Mouse (Mus musculus): ENCODE data around the gene St8sia1. TPM values are rescaled to one million over a fixed set of nuclear protein-coding genes. Genes with fewer than 3 reads are reported as not detected.
"Not testable (repeated sequence)": the region's sequence is repeated elsewhere in the genome, so short reads cannot be mapped to it uniquely, and the experiment has no call there.

Gene St8sia1
- total RNA-seq, 2 experiments from 2014 or later: 28.4 to 28.6 TPM

- intact Hi-C loops (cut with DNase I); DNase-seq (ENCODE audit: low spot score in 2 of 2): not testable (repeated sequence)
Observed at GRCm38 (mm10) chr6:142985561-142986238, 21.4 kb upstream of the St8sia1 start.

GRCm38 (mm10) chr6:142979665-142980660 lies 15.7 kb upstream of the St8sia1 start:
- intact Hi-C loops (cut with DNase I): no loop called here
- DNase-seq (ENCODE audit: low spot score in 2 of 2): no peak

DNA sequence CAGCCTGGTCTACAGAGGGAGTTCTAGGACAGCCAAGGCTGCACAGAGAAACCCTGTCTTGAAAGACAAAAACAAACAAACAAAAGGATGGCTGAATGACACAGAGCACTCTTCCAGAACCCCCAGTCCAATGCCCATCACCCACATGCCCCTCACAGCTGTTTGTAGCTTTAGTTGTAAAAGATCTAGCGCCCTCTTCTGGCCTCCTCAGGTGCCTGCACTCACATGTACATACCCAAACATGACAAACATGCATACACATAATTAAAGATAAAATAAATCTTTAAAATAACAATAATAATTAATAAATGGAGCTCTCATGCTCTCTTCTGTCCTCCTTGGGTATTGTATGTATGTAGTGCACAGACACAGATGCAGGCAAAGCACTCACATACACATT lies 13.0 kb upstream of the St8sia1 start:
- DNase-seq (ENCODE audit: low spot score in 2 of 2): no peak
- intact Hi-C loops (cut with DNase I): no loop called here

DNA sequence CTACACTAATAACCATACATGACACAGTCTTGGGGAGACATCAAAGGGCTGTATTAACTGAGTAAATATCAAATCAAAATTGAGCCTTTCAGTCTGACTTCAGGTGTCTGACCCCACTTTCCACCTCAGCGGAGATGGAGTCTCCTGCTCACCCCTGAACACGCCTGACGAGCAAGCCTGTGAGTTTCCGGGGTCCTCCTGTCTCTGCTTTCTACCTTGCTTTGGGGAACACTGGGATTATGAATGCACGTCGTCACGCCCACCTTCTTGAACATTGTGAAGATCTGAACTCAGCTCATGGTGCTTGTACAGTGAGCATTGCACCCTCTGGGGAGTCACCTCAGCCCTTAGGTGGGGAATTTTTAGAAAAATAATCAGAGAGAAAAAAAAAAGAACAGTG lies 9.0 kb upstream of the St8sia1 start:
- intact Hi-C loops (cut with DNase I): no loop called here

GRCm38 (mm10) chr6:142972205-142972604 lies 8.0 kb upstream of the St8sia1 start:
- no peak for DNase-seq (ENCODE audit: low spot score in 2 of 2)
- intact Hi-C loops (cut with DNase I): no loop called here

More for the DNA sequence above, 9.0 kb upstream of the St8sia1 start:
- no peak for DNase-seq (ENCODE audit: low spot score in 2 of 2)

DNA sequence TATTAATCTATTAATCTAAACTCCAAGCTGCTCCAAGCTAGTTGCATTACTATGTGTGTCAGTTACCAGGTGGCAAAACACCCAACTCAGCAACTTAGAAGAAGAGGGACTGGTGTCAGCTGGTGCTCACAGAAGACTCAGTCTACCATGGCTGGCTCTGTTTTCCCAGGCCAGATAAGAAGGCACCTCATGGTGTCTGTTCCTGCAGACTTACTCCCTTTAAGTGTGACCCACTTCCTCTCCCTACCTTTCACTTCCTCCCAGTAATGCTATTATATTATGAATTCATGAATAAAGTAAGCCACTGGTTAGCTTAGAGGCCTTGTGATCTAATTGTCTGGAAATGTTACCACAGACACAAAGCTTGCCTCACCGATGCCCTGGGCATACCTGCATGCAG lies 3.2 kb upstream of the St8sia1 start:
- intact Hi-C loops (cut with DNase I): loop anchor here (10.0 kb wide), 1 partner anchor 443 kb away; no protein-coding TSS in a partner anchor
- no peak for DNase-seq (ENCODE audit: low spot score in 2 of 2)

- intact Hi-C loops (cut with DNase I): loop anchor here (1.0 to 10.0 kb wide), 4 partner anchors 37 to 440 kb away; no protein-coding TSS in a partner anchor
- peak; percentile 83 for DNase-seq (ENCODE audit: low spot score in 2 of 2)
Observed at GRCm38 (mm10) chr6:142964531-142965385, 506 bp upstream of the St8sia1 start.

- intact Hi-C loops (cut with DNase I): loop anchor here (1.0 to 10.0 kb wide), 4 partner anchors 36 to 439 kb away; no protein-coding TSS in a partner anchor
- peak in 1 of 2 experiments; percentile 26 for DNase-seq (ENCODE audit: low spot score in 2 of 2)
Observed at GRCm38 (mm10) chr6:142963480-142964075, 674 bp downstream of the St8sia1 start.

- DNase-seq (ENCODE audit: low spot score in 2 of 2): no peak
Observed at GRCm38 (mm10) chr6:142962881-142963280, 1.4 kb downstream of the St8sia1 start.

GRCm38 (mm10) chr6:142962476-142962875 lies 1.8 kb downstream of the St8sia1 start:
- peak in 1 of 2 experiments; percentile 8 for DNase-seq (ENCODE audit: low spot score in 2 of 2)
- intact Hi-C loops (cut with DNase I): loop anchor here (5.0 to 10.0 kb wide), 2 partner anchors 35 to 438 kb away; no protein-coding TSS in a partner anchor

More at GRCm38 (mm10) chr6:142962881-142963280, 1.4 kb downstream of the St8sia1 start:
- intact Hi-C loops (cut with DNase I): loop anchor here (5.0 to 10.0 kb wide), 2 partner anchors 36 to 438 kb away; no protein-coding TSS in a partner anchor

DNA sequence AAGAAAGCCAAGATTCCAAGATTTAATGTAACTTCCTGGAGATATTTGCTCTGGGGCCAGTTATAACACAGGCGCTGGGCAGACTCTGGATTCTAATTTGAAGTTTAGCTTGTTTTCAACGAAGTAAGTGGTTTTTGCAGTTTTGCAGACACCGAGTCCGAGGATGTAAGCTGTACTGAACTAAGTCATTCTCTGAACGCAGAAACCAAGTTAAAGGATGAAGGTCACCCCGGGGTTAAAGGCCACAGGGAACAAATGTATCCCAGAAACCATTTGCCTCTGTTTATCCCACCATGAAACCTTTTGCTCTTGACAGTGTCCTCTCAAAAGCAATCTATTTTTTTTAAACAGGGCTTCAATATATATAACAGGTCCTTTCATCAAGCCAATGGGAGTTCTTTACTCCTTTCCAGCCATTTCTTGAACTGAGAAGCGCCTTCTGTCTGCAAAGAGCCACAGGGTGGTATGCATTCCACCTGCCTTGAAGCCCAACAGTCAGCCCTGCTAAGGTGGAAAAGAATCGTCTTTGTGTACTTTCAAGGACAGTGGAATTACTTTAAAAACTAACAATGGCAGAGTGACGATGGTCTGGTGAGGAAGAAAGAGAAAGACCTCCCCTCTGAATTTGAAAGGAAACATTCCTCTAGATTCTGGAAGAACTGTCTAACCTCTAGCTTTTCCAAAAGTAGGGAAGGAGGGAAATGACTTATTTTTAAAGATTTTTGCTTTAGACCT lies 2.4 kb downstream of the St8sia1 start:
- no peak for DNase-seq (ENCODE audit: low spot score in 2 of 2)
- intact Hi-C loops (cut with DNase I): loop anchor here (5.0 to 10.0 kb wide), 2 partner anchors 35 to 437 kb away; no protein-coding TSS in a partner anchor

DNA sequence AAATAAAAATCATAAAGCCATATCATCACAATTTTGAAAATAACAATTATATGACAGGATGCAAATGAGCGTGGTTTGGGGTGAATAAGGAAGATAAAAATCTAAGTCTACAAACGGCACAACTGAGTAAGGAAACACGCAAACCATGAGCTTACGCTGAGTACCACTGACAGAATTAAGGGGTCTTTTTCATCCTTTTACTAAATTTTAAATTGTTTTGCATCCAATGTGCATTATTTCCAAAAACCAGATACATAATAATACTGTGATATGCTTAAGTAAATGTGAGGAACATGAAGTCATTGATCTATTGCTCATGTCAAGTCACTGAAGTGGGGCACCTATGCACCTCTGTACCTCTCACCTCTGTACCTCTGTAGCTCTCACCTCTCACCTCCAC lies 7.7 kb downstream of the St8sia1 start:
- intact Hi-C loops (cut with DNase I): loop anchor here (5.0 kb wide), 1 partner anchor 89 kb away; no protein-coding TSS in a partner anchor

DNA sequence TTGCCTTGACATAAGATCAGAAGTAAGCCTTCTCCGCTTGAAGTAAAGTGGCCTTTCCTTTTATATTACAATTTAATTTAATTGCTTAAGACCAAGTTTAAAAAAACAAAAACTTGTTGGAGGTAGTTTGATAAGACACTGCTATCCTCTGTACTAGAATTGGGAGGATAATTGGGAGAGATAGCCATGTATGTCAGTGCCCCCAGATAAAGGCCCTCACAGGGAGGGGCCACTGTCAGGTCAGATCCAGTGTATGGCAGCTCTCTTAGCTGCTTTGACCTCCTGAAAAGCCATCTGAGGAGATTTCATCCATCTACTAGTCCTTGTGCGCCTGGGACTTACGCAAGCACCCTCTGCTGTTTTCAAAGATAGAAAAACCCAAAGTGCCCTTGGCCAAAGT lies 9.0 kb downstream of the St8sia1 start:
- intact Hi-C loops (cut with DNase I): loop anchor here (5.0 kb wide), 1 partner anchor 88 kb away; no protein-coding TSS in a partner anchor
- no peak for DNase-seq (ENCODE audit: low spot score in 2 of 2)

More for the DNA sequence above, 7.7 kb downstream of the St8sia1 start:
- DNase-seq (ENCODE audit: low spot score in 2 of 2): no peak

DNA sequence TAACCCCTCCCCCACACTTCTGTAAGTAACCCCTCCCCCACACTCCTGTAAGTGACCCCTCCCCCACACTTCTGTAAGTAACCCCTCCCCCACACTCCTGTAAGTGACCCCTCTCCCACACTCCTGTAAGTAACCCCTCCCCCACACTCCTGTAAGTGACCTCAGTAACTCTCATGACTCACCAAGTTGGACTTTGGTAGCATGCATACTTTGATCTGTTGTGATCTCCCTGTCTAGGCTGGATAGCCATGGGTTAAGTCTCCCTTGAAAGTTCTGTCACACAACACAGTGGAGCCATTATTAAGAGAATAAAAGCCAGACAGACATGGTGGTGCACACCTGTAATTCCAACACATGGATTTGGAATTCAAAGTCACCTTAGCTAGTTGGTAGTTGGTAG lies 11.1 kb downstream of the St8sia1 start:
- DNase-seq (ENCODE audit: low spot score in 2 of 2): no peak
- intact Hi-C loops (cut with DNase I): no loop called here

- no peak for DNase-seq (ENCODE audit: low spot score in 2 of 2)
- intact Hi-C loops (cut with DNase I): no loop called here
Observed at GRCm38 (mm10) chr6:142952361-142952954, 11.8 kb downstream of the St8sia1 start.

GRCm38 (mm10) chr6:142951564-142952308 lies 12.5 kb downstream of the St8sia1 start:
- intact Hi-C loops (cut with DNase I): no loop called here
- DNase-seq (ENCODE audit: low spot score in 2 of 2): no peak

DNA sequence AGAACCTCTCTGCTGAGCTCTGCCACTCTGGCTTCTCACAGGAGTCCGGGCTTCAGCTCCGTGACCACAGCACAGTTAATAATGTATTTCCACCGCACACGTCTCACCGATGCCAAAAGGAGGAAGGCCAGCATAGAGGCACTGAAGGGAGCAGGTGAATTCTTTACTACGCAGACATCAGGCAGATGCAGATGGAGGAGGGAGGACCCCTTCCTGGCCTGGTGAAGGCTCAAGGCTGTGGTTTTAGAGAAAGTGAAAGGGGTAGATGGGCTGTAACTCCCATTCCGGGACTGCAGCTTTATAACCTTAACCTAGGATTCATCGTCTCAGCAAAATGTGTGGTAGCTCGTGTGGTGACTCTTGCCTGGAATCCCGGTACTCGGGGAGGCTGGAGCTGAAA lies 13.9 kb downstream of the St8sia1 start:
- no peak for DNase-seq (ENCODE audit: low spot score in 2 of 2)

More for the DNA sequence above, 13.9 kb downstream of the St8sia1 start:
- intact Hi-C loops (cut with DNase I): no loop called here
